Mouse (Mus musculus) heart, adult 2 months (tissue): ENCODE measurements around the gene Itga4.

Experiments used
- CTCF ChIP-seq: fragments of 200-600 bp; IDR thresholded peaks from 2 replicates; pipeline ENCODE4 v1.8.1; 2022; ENCODE audit warnings: antibody characterized with exemption, mild to moderate bottlenecking, moderate library complexity
- EP300 ChIP-seq: fragments of 200-500 bp; IDR thresholded peaks from 2 replicates; pipeline ENCODE4 v1.6.1; 2011; ENCODE audit warnings: low read depth, low read length, control low read depth; ENCODE audit not compliant: insufficient read depth
- POLR2A ChIP-seq: fragments of 200-500 bp; IDR thresholded peaks from 2 replicates; pipeline ENCODE4 v1.6.1; 2011; ENCODE audit warnings: mild to moderate bottlenecking, low read depth, low read length, control low read depth; ENCODE audit not compliant: insufficient read depth

DNA sequence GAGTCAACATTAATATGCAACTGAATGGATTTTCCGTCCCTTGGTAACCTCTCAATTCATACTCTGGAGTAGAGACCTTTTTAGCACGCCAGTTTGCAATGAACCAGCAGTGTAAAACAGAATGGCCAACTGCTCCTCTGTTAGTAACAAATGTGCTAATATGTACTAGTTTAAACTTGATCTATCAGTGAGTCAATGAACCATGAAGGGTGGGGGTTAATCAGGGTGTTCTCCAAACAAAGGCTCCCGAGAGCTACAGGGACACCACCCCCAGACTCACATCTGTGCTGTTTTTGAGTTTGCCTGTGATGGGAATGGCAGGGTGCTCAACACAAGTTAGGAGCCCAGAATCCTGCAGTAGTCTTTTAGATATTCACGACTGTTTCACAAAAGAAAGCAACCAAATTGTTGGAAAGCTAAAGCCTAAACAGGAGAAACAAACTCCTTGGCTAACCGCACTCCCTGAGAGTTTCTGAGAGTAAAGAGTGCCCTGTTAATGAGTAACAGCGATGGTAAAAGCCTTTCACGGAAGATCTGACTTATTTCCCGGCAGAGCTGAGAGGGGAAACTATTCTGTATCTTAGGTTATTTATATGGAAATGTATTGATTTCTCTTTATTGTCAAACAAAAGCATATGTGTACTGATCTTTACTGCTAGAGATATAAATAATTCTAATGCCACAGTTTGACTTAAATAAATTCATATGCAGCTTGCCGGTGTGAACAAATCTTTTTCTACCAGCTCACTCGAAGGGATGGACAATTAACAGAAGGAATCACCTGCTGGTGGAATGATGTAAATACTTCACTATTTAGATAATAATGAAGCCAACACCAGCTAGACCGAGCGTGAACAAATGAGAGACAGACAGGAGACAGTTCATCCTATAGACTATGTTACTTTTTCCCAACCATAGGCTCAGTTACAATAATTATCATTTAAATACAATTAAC is 124.1 kb downstream of the Itga4 start:
- TF ChIP-seq CTCF (no peak), POLR2A (no peak), EP300 (no peak)
